Mouse (Mus musculus) neural tube, embryonic 11.5 days (tissue): Measurements from ENCODE around the gene Sergef. TPM values are rescaled to one million over a fixed set of nuclear protein-coding genes. Genes with fewer than 3 reads are reported as not detected.
"Not testable (repeated sequence)": the region's sequence is repeated elsewhere in the genome, so short reads cannot be mapped to it uniquely, and the experiment has no call there.

Source experiments
- ATAC-seq: fragments of 200-750 bp; cut with Nextera tagmentation; 2 replicates; pipeline ENCODE4 v1.8.0; 2017; ENCODE audit warnings: moderate number of reproducible peaks, mild to moderate bottlenecking, moderate TSS enrichment, moderate library complexity; ENCODE audit not compliant: insufficient read depth, low FRiP score, low TSS enrichment
- DNase-seq: peaks from one replicate; pipeline ENCODE4 v3.0.0-alpha.2; 2015; ENCODE audit warnings: low spot score
- H3K27ac ChIP-seq: fragments of 300-500 bp; sonication (generic); 2 replicates; pipeline ENCODE4 v1.5.1; 2014; ENCODE audit warnings: low read depth, mild to moderate bottlenecking, low read length
- H3K27me3 ChIP-seq: fragments of 300-500 bp; sonication (generic); 2 replicates; pipeline ENCODE4 v1.6.1; 2014; ENCODE audit warnings: mild to moderate bottlenecking, low read length, mixed read lengths; ENCODE audit not compliant: control insufficient read depth, insufficient read depth
- H3K36me3 ChIP-seq: fragments of 300-500 bp; sonication (generic); 2 replicates; pipeline ENCODE4 v1.6.1; 2014; ENCODE audit warnings: mild to moderate bottlenecking, low read length, moderate library complexity, mixed read lengths; ENCODE audit not compliant: control insufficient read depth, insufficient read depth
- H3K4me1 ChIP-seq: fragments of 300-500 bp; sonication (generic); 2 replicates; pipeline ENCODE4 v1.6.1; 2014; ENCODE audit warnings: low read length, mixed read lengths; ENCODE audit not compliant: control insufficient read depth, insufficient read depth
- H3K4me2 ChIP-seq: fragments of 300-500 bp; sonication (generic); 2 replicates; pipeline ENCODE4 v1.6.1; 2014; ENCODE audit warnings: low read depth, mild to moderate bottlenecking, moderate library complexity
- H3K4me3 ChIP-seq: fragments of 300-500 bp; sonication (generic); 2 replicates; pipeline ENCODE4 v1.5.1; 2014; ENCODE audit warnings: low read depth, low read length
- H3K9ac ChIP-seq: fragments of 300-500 bp; sonication (generic); 2 replicates; pipeline ENCODE4 v1.6.1; 2014; ENCODE audit warnings: mild to moderate bottlenecking, low read length
- H3K9me3 ChIP-seq: fragments of 300-500 bp; sonication (generic); 2 replicates; pipeline ENCODE4 v1.6.1; 2016; ENCODE audit warnings: low read length; ENCODE audit not compliant: control insufficient read depth
- WGBS: fragments of 180-500 bp; shearing (Covaris S2); extraction: QIAGEN DNeasy Blood & Tissue Kit; methylation state at CpG from one replicate; pipeline ENCODE4 v1.1.7; 2014; 5-methylcytosine and 5-hydroxymethylcytosine counted together
- polyA plus RNA-seq: library from polyadenylated mRNA; unstranded; fragments of >200 nt; fragmentation: Nextera tagmentation; extraction: Ambion mirVana; gene quantifications from 2 replicates; pipeline ENCODE4 v1.2.1, GENCODE M21; 2014

Sergef gene
- 13.5 and 16.8 TPM in 2 replicates for polyA plus RNA-seq

GRCm38 (mm10) chr7:46639692-46640031 is at the start of gene Sergef:
Sergef (minus strand) TSS chr7:46639807.
- ATAC-seq (peak; percentile 96), DNase-seq (peak; percentile 94)
- WGBS, result under 1% methylated on average over 30 of the region's 30 CpGs
- H3K4me1 ChIP-seq, result peaks cover 8% of the 10 kb centered on the region
- peak within 1 kb of the TSS; percentile 88 for H3K4me2 ChIP-seq
- no peaks in the 10 kb centered on the region for H3K36me3 ChIP-seq
- peak within 1 kb of the TSS; percentile 46; the same call in 1 of the 2 replicates for H3K27ac ChIP-seq
- H3K9me3 ChIP-seq, result no peaks in the 10 kb centered on the region
- H3K4me3 ChIP-seq, result peak within 1 kb of the TSS; percentile 64
- 0 out of 2 replicates have a peak, but pooled peaks cover 4% of the 10 kb centered on the region for H3K27me3 ChIP-seq
- H3K9ac ChIP-seq, result peak within 1 kb of the TSS; percentile 76

- 93% methylated on average over 5 of the region's 5 CpGs for WGBS
- DNase-seq (no peak), ATAC-seq (no peak)
- H3K27ac ChIP-seq, result no peak overlapping the region
- no peaks in the 10 kb centered on the region for H3K9me3 ChIP-seq
- no peak overlapping the region for H3K9ac ChIP-seq
- H3K36me3 ChIP-seq, result peaks cover 4% of the 10 kb centered on the region
- no peak overlapping the region for H3K4me2 ChIP-seq
- no peaks in the 10 kb centered on the region for H3K27me3 ChIP-seq
- no peak overlapping the region for H3K4me3 ChIP-seq
- H3K4me1 ChIP-seq, result no peaks in the 10 kb centered on the region
These were observed 47.2 kb upstream of the Sergef start for GRCm38 (mm10) chr7:46686827-46687226.

GRCm38 (mm10) chr7:46680732-46681131 is 41.1 kb upstream of the Sergef start:
- Histone ChIP-seq H3K9me3 (no peaks in the 10 kb centered on the region), H3K27ac (no peak overlapping the region), H3K36me3 (no peaks in the 10 kb centered on the region), H3K4me3 (no peak overlapping the region), H3K4me1 (no peaks in the 10 kb centered on the region), H3K4me2 (no peak overlapping the region), H3K27me3 (no peaks in the 10 kb centered on the region), H3K9ac (no peak overlapping the region)
- ATAC-seq (no peak), DNase-seq (no peak)

- H3K4me2 ChIP-seq, ATAC-seq, H3K9me3 ChIP-seq, H3K4me1 ChIP-seq, H3K27me3 ChIP-seq, H3K36me3 ChIP-seq, H3K9ac ChIP-seq, H3K27ac ChIP-seq, H3K4me3 ChIP-seq, DNase-seq: not testable (repeated sequence)
- 91% methylated on average over 7 of the region's 7 CpGs for WGBS
These were observed 39.4 kb upstream of the Sergef start for GRCm38 (mm10) chr7:46679044-46679443.

GRCm38 (mm10) chr7:46678417-46678816 is 38.8 kb upstream of the Sergef start:
- H3K27me3 ChIP-seq, result no peaks in the 10 kb centered on the region
- 97% methylated on average over 3 of the region's 3 CpGs for WGBS
- H3K36me3 ChIP-seq, result no peaks in the 10 kb centered on the region
- H3K9ac ChIP-seq, result no peak overlapping the region
- no peak overlapping the region for H3K4me3 ChIP-seq
- no peaks in the 10 kb centered on the region for H3K4me1 ChIP-seq
- no peak for DNase-seq
- no peaks in the 10 kb centered on the region for H3K9me3 ChIP-seq
- H3K4me2 ChIP-seq, result no peak overlapping the region
- ATAC-seq, result no peak
- H3K27ac ChIP-seq, result no peak overlapping the region

DNA sequence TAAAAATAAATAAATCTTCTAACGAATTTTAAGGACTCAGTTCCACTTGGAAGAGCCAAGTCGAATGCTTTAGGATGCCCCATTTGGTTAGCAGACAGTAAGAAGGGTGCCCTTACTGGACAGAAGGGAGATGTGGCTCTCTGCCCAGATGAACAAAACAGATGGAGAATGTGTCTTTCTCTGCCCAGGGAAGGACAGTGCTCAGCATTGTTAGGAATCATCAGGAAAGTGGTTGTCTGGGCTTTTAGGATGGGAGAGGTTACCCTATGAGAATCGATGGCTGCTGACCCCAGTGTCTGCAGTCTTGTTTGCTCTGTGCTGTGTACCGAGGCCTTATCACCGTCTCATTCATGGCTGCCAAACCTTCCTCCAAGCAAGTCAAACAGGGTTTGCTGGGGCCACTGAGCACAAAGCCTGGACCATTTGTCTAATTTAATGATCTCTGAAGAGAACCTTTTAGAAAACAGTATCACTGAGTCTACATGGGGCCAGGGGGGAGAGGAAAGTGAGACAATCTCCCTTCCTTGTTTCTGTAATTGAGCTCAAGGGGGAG is 37.3 kb upstream of the Sergef start:
- H3K9ac ChIP-seq, result no peak overlapping the region
- no peak for DNase-seq
- H3K4me1 ChIP-seq, result no peaks in the 10 kb centered on the region
- no peaks in the 10 kb centered on the region for H3K27me3 ChIP-seq
- H3K9me3 ChIP-seq, result no peaks in the 10 kb centered on the region
- no peak for ATAC-seq
- no peak overlapping the region for H3K27ac ChIP-seq
- no peak overlapping the region for H3K4me2 ChIP-seq
- WGBS, result 56% methylated on average over 5 of the region's 5 CpGs
- no peaks in the 10 kb centered on the region for H3K36me3 ChIP-seq
- H3K4me3 ChIP-seq, result no peak overlapping the region

- Histone ChIP-seq H3K4me1 (no peaks in the 10 kb centered on the region), H3K36me3 (no peaks in the 10 kb centered on the region), H3K4me2 (no peak overlapping the region), H3K9me3 (no peaks in the 10 kb centered on the region), H3K9ac (no peak overlapping the region), H3K27ac (no peak overlapping the region), H3K4me3 (no peak overlapping the region), H3K27me3 (no peaks in the 10 kb centered on the region)
- DNase-seq (no peak), ATAC-seq (no peak)
- WGBS, result 87% methylated on average over 8 of the region's 8 CpGs
These were observed 36.3 kb upstream of the Sergef start for GRCm38 (mm10) chr7:46675886-46676285.

DNA sequence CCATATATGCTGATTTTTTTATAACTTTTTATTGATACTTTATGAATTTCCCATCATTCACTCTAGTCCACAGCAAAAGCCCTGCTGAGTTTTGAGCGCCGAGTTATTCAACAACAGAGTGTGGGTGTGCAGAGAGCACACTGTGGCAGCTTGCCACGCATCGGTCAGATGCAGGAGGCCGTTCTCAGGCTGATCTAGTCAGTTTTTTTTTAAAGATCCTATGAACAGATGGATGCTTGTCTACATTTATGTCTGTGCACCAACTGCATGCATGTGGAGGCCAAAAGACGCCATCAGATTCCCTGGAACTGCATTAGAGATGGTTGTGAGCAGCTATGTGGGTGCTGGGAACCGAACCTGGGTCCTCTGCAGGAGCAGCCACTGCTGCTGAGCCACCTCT is 35.5 kb upstream of the Sergef start:
- Histone ChIP-seq H3K4me3 (no peak overlapping the region), H3K4me1 (no peaks in the 10 kb centered on the region), H3K9me3 (no peaks in the 10 kb centered on the region), H3K9ac (no peak overlapping the region), H3K4me2 (no peak overlapping the region), H3K27me3 (no peaks in the 10 kb centered on the region), H3K27ac (no peak overlapping the region), H3K36me3 (no peaks in the 10 kb centered on the region)
- WGBS, result 93% methylated on average over 7 of the region's 7 CpGs
- ATAC-seq, result no peak
- no peak for DNase-seq

- H3K9ac ChIP-seq, result no peak within 1 kb of the TSS
These were observed 32.6 kb upstream of the Sergef start, which contains the start of gene Tph1 for GRCm38 (mm10) chr7:46672160-46672672. Tph1 (minus strand) TSS chr7:46672537.

More at GRCm38 (mm10) chr7:46672160-46672672, 32.6 kb upstream of the Sergef start, which contains the start of gene Tph1:
- Histone ChIP-seq H3K9me3 (no peaks in the 10 kb centered on the region), H3K4me2 (no peak within 1 kb of the TSS), H3K4me1 (0 out of 2 replicates have a peak, but pooled peaks cover 1% of the 10 kb centered on the region), H3K36me3 (no peaks in the 10 kb centered on the region), H3K27ac (no peak within 1 kb of the TSS), H3K4me3 (no peak within 1 kb of the TSS), H3K27me3 (no peaks in the 10 kb centered on the region; the same call in 1 of the 2 replicates)
- DNase-seq (no peak), ATAC-seq (no peak)
- 65% methylated on average over 10 of the region's 10 CpGs for WGBS
